Mouse (Mus musculus) ES-Bruce4 (cell line): ENCODE results near the gene 2200002D01Rik.

Experiments
- CTCF ChIP-seq: IDR thresholded peaks from one replicate; pipeline ENCODE4 v1.8.1; 2011; ENCODE audit warnings: low read depth, low read length
- EP300 ChIP-seq: IDR thresholded peaks from 2 replicates; pipeline ENCODE4 v1.6.1; 2011; ENCODE audit warnings: low read depth, low read length; ENCODE audit not compliant: insufficient read depth
- POLR2A ChIP-seq: IDR thresholded peaks from one replicate; pipeline ENCODE4 v1.8.1; 2011; ENCODE audit warnings: low read length; ENCODE audit not compliant: insufficient read depth

DNA sequence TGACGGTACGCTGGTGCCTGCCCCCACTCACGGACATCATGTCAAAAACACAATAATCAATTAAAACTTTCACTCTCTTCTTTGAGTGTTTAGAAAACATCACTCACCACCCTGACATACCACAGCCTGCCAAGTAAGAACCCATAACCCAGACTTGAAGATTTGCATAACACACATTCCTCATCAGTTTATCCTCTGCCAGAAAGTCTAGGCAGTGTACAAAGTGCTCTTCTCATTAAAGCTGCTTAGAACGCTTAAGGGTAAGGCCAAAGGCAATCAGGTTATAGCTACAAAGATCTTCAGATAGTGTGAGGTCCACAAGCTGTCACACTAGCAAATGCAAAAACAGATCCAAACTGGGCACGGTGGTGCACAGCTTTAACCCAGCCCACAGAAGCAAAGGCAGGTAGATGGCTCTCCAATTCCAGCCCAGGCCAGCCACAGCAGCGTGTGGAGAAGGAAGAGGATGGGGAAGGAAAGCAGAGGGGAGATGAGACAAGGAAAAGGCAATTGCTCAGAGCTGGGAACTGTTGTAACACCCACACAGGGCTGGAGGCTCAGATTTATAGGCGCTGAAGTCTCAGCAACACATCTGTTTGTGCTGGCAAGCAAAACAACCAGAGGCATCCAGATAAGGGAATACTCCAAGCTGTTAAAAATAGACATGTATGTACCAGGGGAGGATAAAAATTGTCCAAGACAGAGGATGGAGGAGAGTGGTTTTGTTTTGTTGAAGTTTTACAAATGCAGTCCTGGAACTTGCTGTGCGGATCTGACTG, 23.6 kb upstream of the 2200002D01Rik start:
- no peak for TF ChIP-seq POLR2A
- no peak for TF ChIP-seq CTCF
- TF ChIP-seq EP300: no peak
